Mouse (Mus musculus) c-Kit-negative CD71-positive TER-119-positive erythroid progenitor cells, embryonic 14.5 days (primary cell): ENCODE results near the gene Olfr279.
A peak's percentile ranks its signal among the peaks of the same experiment; 100 is the strongest.
"Not testable (repeated sequence)": the region's sequence is repeated elsewhere in the genome, so short reads cannot be mapped to it uniquely, and the experiment has no call there.

ENCODE experiments used
- DNase-seq: peaks from one replicate; pipeline ENCODE4 v3.0.0-alpha.2; 2013; ENCODE audit warnings: low read depth, low spot score

Gene Olfr279

DNA sequence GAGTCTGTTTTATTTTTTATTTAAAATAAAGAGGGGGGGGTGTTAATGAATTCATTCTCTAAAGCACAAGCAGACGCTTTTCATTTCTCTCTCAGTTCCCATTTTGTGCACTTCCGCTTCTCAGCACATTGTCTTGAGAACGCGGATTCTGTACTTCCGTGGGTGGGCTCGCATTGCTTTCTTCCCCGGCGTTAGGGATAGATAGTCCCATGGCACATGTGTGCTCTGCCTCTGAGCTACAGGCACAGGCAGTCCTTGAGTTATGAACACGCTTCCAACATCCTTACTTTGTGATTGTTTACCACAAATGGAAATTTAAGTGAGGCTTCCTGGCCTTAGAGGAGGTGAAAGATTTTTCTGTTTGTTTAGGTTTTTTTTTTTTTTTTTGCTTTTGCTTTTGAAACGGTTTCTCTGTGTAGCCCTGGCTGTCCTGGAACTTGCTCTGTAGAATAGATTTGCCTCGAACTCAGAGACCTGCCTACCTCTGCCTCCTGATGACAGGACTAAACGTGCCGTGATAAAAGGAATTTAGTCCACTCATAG, 19.3 kb downstream of the Olfr279 start:
- no peak for DNase-seq

DNA sequence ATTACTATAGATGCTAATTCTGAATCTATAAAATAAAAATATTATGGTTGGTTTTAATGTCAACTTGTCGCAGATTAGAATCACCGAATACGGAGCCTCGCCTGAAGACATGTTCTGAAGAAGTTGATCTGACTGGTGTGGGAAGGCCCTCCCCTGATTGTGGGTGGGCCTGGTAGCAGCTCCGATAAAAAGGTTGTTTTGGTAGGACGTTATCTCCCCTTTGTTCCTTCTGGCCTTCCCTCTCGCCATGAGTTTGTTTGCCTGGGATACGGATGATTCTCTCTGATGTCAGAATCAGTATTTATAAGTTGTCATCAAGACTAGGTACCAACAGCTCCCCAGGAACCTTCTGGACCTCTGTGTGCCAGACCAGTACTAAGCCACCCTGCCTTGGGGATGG, 20.0 kb downstream of the Olfr279 start:
- DNase-seq: no peak

DNA sequence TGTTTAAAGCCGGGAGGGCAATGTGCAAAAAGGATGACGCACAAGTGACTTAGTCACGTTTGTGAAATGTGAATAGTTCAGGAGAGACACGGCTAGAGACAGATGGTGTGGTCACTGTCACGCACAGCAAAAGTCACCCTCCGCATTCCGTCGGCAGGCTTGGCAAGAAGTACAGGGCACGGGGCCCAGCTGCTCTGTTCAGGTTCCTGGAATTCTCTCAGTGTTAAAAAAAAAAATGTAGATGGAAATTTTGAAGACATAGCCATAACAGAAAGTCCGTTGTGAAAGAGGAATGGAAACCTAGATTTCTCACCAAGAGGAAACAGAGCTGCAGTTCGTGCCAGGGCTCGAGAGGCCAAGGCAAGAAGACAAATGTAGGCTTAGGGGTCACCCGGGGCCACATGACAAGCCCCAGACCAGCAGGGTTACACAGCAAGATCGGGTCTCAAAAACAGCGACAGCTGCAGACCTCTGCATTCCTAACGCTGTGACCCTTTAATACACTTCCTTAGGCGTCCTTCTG, 20.7 kb downstream of the Olfr279 start:
- DNase-seq: no peak

DNA sequence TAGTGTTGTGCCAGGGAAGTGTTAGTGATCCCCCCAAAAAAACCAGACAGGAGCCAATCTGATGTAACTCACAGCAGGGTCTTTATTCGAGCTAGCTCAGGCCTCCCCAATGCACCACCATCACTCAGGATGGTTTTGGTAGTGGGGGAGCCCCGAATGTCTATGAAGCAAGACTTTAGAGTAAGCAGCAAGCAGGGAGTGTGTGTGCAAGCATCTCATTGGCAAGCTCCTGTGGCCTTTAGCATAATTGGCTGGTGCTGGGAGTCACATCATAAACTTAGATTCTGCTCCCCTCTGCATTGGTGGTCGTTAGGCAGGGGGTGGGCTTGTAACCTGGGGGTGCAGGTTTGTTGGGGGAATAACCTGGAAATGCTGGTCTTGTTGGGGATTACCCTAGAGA, 21.5 kb downstream of the Olfr279 start:
- not testable (repeated sequence) for DNase-seq

DNA sequence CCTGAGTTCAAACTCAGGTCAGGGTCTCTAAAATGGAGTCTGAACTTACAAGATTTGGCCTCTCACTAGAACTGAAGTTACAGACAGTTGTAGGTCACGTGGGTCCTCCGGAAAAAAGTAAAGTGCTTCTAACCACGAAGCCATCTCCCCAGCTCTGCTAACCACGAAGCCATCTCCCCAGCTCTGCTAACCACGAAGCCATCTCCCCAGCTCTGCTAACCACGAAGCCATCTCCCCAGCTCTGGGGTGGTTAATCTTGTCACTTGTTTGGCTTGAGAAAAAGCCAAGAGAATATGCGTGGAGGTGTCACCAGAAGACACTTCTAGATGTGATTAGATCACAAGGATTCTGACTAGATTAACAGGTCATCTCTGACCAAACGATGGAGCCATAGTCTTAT, 21.9 kb downstream of the Olfr279 start:
- no peak for DNase-seq

DNA sequence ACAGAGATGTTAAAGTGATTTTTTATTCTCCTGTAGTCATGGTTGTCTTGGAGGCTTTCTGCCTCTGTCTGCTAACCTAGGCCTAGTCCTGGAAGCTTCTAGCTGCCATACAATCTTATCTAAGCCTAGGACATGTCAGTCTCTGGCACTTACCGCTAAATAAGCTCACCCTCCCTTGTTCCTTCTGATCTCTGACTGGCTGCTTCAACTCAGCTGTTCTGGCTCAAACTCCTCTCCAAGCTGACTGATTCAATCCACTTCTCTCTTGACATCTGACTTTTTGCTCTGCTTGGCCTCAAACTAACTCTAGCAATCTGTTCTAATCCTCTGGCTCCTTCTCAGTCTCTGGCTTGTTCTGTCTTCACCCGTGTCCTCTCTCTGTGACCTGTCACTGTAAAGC, 22.6 kb downstream of the Olfr279 start:
- not testable (repeated sequence) for DNase-seq

DNA sequence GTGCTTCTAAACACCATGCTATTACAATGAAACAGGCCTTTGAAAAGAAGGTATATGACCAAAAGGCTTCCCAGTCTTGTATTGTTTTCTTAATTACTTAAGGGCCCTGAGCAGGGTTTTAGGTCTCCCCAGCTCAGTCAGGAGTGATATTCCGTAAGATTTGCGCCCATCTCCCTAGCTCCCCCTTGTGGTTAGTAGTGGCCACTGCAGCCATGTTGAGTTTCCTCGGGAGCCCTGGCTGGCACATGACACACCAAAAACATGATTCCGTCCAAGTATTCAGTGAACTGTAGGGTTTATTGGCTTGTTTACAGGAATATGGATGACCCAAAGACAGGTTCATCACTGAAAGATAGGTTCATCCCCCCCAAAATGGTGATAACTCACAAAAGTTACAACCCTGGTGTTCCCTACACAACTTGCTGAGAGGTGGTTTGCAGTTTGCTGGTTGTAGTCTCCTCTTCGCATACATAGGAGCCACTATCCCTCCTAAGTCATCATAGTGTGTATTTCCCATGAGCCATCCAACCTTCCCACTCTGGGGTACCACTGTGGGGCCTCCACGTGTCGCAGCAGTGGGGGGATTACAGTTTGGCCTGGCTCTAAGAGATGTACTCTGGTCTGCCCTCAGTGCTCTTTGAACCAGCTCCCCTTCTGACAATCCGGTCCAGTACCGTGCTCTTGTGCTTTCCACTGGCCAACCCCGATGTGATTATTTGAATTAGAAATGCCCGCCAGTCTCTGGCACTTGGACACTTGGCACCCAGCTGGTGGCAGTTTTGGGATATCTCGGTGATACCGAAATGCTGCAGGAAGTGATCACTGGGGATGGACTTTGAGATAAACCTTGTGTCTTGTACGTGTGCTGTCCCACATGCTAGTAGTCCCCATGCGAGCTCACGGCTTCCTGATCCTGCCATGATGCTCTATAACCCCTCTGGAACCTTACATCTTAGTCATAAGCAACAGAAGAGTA, 25.5 kb downstream of the Olfr279 start:
- peak; percentile 50 for DNase-seq

DNA sequence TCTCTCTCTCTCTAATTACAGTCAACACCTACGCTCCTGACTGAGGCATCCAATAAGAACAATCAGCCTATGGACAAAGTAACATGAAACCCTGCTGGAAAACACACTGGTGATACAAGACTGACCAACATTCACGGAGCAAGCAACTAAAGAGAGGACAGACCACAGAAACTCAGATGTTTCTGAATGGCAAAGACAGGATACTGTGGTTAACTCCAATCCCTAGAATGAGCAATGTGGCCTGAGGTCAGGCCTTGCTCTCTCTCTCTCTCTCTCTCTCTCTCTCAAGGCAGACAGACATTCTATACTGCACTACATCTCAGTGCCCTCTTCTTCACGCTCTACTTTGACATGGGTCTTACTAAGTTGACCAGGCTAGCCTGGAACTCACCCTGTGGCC, 29.0 kb downstream of the Olfr279 start:
- DNase-seq: no peak

DNA sequence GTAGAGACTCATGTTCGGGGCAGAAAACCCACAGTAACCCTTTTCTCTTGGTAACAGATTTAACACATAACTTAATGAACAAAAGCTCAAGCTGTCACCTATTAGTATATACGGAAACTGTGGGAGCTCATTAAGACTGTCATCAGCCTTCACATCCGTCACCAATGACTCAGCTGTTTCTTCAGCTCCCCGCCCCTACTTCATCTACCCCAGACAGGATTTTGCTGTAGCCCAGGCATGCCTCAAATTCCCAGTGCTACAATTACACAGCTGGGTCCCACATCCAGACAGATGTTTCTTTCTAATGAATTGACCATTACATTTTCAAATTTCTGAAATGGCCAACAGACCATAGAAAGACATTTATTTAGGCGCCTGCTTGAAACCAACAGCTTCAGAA, 33.9 kb downstream of the Olfr279 start:
- DNase-seq: peak; percentile 66

DNA sequence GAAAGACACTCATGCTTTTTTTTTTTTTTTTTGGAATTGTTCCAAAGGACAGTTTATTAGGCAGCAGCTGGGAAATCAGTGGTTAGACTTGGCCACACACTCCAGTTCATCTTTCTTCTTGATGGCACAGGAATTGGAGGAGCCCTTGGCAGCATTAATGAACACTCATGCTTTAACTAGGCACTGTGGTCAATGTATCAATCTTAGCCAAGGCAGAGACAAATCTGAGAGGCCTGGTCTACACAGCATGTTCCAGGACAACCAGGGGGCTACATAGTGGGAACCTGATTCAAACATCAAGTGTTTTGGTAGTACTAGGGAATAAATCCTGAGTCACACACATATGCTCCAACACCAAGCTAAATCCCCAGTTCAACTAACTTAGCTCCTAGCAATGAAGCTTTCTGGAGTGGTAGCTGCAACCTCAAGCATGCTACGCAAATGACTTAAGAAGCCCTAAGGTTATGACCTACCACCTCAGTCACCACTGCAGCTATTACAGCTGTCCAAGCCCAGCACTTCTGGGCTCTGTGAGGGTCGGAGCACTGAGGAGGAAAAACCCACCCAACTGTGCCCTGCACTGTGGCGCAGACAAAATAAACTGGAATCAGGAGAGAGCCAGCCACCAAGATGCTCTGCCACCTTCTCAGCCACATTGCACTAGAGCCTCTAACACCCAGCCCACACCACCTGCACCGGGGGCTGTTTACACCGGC, 35.0 kb downstream of the Olfr279 start:
- DNase-seq: no peak

DNA sequence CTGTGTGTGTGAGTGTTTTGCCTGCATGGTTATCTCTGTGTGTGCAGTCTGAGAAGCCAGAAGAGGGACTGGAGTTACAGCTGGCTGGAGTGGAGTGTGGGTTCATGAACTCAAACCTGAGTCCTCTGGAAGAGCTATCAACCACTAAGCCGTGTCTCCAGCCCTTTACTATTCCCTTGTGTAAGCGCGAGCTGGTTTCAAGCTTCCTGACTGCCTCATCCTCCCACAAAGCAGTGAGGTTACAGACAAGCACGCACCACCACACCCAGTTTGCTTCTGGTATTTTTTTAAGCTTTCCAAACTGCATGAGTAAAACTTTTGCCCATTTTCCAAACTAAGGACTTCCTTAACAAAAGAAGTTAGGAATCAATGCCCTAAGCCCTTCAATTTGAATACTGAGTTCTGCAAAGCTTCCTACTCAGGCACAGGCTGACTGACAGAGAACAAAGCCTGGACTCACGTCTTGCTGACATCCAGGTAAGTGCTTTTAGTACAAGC, 35.9 kb downstream of the Olfr279 start:
- DNase-seq: no peak

DNA sequence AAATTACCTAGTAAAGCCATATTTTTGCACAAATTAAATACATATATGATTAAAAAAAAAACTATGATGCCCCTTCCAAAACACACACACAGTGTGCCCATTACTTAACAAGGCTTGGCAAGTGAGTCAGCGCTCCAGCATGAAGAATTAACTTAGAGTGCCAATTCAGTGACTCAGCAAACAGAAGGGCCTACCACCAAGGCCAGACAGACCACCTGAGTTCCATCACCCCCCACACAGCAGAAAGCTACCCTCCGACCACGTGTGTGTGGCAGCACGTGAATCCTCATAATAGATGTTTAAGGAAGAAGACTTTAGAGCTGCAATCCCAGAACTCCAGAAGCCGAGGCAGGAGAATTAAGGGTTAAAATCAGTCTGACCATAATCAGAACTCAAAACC, 40.1 kb downstream of the Olfr279 start:
- no peak for DNase-seq

DNA sequence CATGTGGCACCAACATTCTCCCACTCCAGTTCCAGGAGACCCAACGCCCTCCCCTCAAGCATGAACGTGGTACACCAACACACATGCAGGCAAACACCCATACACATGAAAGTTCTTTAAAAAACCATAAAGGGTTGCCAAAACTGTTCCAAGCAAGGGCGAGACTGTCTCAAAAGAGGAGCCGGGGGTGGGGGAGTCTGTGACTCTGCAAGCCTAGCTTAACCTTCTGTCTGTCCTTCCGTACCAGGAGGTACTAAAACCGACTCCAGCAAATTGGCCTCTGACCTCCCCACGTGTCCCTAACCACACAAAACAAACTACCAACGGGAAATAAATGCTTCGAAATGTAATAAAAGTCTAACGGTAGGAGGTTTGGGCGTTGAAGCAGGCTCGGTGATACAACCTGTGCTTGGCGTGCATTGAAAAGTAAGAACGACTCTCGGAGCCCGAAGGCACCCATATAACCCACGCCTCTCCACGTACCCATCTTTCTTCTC, 40.9 kb downstream of the Olfr279 start:
- DNase-seq: no peak

DNA sequence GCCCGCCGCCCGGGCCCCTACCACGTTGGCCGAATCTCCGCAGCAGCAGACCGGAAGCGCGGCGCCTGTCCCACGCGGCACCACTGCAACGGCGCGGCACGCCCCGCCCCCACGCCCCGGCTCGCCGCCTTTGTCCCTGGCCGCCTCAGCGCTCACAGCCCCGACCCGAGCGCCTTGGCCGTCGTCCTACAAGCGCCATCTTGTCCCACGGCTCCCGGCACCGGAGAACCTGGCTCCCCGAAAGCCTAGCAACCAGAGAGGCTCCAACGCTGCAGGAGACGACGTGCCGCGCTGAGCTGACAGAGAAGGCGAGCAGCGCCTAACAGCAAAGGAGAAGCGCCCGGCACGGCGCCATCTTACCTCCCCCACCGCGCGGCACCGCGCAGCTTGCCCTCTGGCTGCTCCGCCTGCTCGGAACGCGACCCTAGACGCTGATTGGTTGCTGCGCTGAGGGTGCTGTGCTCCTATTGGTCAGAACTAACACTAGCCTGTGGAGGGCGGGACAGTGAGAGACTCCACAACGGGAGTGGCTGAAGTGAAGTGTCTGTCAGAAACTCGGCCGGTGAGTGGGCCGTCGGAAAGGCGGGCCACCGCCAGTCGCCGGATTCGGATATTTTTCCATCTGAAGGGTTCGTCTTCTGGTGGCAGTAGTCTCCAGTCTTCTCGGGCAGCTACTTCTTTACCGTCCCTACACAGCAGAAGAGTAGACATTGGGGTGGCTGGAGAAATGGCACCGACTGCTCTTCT, 41.9 kb downstream of the Olfr279 start, which contains the start of gene Kansl2:
Gene Kansl2 (minus strand): TSS at position 384 of the 747 bp plus-strand sequence.
- peak; percentile 98 for DNase-seq

DNA sequence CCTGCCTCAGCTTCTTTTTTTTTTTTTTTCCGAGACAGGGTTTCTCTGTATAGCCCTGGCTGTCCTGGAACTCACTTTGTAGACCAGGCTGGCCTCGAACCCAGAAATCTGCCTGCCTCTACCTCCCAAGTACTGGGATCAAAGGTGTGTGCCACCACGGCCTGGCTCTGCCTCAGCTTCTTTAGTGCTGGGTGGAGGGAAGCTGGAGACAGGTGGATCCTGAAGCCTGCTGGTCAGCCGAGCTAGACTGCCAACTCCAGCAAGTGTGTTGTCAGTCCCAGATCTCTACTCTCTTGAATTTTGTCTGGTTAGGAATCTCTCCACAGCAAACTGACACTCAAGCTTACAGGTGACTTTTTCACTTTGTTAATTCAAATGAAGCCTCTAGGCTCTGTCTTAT, 43.7 kb downstream of the Olfr279 start:
- no peak for DNase-seq

DNA sequence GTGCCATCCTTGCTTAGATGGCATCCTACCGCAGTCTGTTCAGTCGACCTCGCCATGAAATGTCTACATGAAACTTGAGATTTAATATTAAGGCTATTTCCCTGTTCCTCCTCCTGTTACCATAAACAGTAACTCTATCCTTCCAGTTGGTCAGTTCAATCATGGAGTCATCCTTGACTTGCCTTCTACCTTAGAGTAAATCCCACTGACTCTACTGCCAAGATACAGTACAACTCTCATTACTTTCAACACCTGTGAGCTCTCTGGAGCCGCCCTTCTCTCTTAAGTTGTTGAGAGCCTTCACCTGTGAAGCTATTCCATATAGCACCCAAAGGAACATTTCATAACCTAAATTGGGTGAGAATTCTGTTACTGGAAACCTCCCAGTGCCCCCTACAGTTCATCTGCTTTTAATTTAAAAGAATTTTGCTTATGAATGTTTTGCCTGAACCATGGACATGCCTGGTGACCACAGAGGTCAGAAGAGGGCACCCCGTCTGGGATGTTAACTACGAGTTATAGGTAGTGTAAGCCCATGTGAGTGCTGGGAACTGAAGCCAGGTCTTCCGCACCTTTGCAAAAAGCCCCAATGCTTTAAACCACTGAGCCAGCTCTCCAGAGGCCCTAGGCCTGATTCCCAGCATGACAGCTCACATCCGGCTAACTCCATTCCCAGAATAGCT, 44.8 kb downstream of the Olfr279 start:
- no peak for DNase-seq

DNA sequence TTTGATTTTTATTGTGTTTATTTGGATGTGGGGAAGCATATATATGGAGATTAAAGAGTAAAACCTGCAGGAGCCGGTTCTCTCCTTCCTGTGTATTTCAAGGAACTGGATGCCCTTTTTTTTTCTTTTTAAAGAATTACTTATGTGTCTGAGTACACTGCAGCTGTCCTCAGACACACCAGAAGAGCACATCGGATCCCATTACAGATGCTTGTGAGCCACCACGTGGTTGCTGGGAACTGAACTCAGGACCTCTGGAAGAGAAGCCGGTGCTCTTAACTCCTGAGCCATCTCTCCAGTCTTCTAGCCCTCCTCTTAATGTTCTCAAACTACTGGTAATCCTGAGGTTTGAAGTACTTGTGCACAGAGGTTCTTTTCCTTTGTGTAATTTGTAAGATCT, 45.7 kb downstream of the Olfr279 start:
- no peak for DNase-seq

DNA sequence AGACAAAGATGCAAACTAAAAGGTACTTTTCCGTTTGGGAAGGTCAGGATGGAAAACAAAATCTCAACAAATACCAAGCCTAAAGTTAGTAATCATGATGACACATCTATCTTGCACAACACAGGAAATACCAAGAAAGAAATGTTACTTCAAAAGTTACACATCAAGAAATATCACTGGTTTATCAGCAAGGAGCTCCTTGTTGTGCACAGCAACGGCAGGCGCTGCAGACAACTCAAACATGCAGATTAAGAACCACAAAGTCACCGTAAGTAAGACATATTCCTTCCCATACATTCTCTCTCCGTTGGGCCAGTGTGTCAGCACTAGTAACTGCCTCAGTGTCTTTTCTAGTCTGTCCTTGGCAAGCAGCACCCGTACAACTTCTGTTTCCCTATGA, 48.9 kb downstream of the Olfr279 start:
- DNase-seq: no peak

DNA sequence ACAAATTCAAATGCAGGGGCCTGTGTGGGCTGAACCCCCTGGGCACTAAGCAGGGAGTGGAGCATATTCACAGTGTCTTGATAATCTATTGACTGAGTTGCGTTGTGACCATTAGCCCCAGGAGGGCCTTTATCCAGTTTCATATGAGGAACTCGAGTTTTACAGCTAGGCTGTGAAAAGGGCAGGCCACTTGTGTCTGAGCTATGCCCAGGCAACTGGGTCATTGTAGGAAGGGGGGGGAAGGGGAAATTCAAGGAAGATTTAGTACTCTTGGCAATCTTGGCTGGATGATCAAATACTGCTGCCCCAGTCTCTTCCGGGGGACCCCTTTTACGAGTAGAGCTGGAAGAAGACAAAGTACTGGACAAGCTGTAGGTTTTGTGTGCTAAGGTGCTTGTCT, 51.1 kb downstream of the Olfr279 start:
- DNase-seq: no peak

DNA sequence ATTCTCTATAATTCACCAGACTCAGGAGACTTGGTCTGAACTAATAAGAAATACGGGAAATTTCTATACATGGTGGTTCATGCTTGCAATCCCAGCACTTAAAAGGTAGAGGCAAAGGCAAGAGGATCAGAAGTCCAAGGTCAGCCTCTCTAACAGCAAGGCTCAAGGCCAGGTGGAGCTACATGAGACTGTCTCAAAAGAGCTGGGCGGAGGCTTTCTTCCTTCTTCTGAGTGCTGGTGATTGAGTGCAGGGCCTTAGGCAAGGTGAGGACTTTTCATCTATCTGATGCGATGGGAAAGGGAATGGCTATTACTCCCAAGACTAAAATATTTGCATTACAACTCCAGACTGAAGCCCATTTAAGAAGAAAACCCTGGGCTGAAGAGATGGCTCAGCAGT, 52.9 kb downstream of the Olfr279 start:
- DNase-seq: no peak

DNA sequence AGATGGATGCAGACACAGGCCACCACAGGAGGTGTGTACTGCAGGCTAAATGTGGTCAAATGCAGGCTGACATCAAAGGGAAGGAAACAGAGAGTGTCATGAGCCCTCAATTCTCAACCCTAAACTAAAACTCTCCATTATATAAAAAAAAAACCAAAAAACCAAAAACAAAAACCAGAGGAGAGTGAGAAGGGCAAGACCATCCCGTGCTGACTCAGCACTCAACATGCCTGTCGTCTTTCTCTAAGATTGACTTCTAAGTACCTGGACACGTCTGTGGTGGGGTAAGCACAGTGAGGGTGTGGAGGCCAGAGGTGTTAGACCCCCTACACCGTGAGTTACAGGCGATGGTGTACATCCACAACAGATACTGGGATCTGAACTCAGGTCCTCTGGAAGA, 54.6 kb downstream of the Olfr279 start:
- DNase-seq: no peak
